Mouse (Mus musculus) urinary bladder, adult 2 months (tissue): Measurements from ENCODE around the gene Il1rl1. TPM values are rescaled to one million over a fixed set of nuclear protein-coding genes. Genes with fewer than 3 reads are reported as not detected.

Experiments
- DNase-seq: peaks from one replicate; pipeline ENCODE4 v3.0.0; 2022; ENCODE audit warnings: low spot score
- polyA plus RNA-seq: library from polyadenylated mRNA; depleted of rRNA; stranded (reverse); fragments of >200 nt; gene quantifications from 2 replicates; pipeline ENCODE4 v1.2.3, GENCODE M21; 2012

Gene Il1rl1
- polyA plus RNA-seq, 1 experiment: 1.8 TPM

GRCm38 (mm10) chr1:40437340-40437739 lies 8.0 kb downstream of the Il1rl1 start:
- no peak for DNase-seq

- no peak for DNase-seq
Observed at GRCm38 (mm10) chr1:40439504-40439903, 10.1 kb downstream of the Il1rl1 start.

GRCm38 (mm10) chr1:40444800-40445199 lies 15.4 kb downstream of the Il1rl1 start:
- DNase-seq: no peak

DNA sequence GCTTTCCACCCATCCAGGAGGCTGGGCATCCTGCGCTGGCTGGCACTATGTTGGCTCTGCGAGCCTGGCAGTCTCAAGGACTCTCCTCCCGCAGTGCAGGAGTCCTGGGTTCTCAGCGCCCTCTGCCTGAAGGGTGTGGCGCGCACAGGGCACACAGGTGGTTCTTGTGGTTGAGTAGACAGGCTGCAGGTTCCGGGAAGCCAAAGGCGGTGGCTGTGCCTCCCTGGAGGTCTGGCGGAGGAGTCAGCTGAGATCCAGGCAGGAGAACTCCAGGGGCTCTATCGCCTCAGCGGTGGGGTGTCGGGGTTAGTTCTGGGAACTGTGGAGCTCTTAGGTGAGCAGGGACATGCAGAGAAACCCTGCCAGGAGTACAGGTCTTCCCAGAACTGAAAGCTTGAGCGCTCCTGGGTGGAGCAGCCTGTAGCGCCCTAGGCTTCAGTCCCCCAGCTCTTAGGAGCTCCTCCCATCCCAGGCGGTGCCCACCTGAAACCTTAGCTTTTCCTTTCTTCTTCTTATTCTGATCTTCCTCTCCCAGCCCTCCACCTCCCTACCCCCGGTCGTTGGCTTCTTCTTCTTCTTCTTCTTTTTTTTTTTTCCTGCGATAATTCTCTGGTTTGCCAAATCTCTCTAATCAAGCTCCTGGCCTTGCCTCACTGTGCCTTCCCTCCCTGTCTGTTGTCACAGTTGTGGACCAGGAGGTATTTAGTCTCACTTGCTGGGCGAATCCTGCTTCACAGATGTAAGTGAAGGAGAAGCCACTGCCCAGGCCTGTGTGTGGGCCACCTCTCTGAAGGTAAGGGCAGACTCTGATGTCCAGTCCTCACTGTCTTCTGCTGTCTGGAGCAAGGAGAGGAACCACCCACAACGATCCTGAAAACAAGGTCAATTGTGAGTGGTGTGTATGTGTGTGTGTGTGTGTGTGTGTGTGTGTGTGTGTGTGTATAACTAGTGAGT lies 36.4 kb downstream of the Il1rl1 start, which contains the start of gene Il18r1:
Il18r1 (plus strand) TSS at position 76 of the 954 bp plus-strand sequence.
- DNase-seq: peak; percentile 51

DNA sequence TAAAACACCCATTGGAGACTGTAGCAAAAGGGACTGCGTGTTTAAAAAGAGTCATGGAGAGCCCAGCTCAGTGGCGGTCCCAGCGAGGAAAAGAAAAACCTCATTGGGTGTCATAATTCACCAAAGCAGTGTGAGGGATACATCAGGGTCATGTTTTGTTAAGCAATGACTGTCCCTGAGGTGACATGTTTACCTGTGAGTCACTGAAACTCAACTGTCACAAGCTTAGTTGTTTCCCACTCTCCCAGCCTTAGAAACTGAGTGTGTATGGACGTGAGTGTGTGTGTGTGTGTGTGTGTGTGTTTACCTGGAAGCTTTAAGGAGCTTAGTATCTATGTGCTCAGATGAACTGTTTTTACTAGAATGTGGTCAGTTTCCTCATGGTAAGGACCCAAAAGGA lies 37.9 kb downstream of the Il1rl1 start:
- no peak for DNase-seq

DNA sequence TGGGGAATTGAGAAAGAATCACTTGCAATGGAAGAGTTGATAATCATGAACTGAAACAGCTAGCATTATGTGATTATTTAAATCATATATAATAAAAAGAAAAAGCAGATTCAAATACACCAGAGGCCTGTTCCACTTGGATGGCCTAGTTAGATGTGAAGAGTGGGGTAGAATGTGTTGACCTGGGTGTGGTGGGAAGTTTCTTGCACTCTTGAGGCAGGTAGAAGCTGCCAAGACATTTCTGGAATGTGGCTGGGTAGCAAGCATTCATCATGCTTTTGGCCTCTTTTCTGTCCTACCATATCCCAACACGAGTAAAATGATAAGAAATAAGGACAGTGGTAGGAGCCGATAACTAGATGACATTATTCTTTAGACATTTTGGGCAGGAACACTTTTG lies 39.4 kb downstream of the Il1rl1 start:
- DNase-seq: no peak

DNA sequence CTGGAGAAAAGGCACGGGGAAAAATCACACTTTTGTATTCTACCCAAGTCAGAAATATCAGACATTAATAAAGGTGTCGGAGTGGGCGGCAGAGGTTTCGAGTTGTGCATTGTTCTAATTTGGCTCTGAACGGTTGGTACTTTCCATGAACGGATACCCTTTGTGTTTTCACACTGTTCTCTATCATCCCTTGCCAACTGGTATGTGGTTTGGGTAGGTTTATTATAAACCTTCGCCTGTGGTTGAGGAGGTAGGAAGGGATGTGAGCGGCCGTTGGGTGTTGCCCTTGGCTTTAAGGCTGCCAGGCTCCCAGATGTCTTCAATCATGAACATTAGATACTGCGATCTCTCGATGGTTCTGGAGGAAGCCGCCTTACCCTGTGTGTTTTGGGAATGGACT lies 40.5 kb downstream of the Il1rl1 start:
- no peak for DNase-seq

DNA sequence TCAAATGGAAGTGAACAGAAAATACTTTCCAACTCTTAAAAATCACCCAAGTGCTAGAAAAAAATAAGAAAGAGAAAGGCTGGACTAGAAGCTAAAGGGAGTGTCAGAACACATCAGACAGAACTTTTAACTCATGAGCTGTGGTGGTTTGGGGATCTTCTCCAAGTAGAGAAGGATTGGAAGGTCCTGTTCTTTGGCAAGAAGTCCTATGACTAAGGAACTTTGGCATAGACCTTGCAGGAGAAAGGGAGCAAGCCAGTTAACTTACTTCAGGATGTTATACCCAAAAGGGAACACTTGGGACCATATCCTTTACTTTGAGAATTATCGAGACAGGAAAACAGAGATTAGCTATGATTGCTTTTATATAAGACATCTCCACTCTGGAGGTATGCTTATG lies 43.0 kb downstream of the Il1rl1 start:
- no peak for DNase-seq

GRCm38 (mm10) chr1:40473640-40474039 lies 44.3 kb downstream of the Il1rl1 start:
- no peak for DNase-seq

DNA sequence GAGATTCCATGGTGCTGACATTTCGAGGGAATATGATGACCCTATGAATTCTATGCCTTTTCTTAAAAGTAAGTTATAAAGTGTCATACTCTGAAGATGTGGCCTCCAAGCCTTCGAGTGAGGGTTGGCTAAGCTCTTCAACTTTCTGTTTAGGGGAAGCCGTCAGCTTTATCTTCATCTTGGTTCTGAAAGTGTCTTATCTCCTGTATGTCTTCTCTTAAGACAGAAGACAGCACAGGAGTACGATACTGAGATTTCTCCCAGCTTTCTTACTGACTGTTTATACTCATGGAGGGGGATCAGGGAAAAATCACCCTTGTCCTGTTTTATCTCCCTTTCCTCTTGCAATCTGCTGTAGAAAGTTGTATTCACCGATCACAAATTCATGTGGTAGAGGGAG lies 45.0 kb downstream of the Il1rl1 start:
- no peak for DNase-seq

DNA sequence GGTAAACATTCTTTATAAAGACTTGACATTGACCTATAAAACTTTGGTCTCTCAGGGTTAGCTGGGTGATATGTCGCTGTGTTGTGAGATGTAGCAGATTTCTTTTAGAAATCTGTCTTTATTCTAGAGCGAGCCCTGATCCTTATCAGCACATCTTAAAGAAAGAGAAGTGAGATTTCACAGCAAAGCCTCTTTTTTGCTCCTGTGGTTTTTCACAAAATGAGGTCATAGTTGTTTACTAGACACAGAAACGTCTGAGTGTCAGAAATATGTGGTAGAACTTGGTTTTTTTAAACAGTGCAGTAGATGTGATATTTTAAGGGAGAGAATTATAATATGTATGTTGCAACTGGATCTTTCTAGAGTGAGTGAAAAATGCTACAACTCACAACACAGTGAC lies 46.3 kb downstream of the Il1rl1 start:
- DNase-seq: no peak

DNA sequence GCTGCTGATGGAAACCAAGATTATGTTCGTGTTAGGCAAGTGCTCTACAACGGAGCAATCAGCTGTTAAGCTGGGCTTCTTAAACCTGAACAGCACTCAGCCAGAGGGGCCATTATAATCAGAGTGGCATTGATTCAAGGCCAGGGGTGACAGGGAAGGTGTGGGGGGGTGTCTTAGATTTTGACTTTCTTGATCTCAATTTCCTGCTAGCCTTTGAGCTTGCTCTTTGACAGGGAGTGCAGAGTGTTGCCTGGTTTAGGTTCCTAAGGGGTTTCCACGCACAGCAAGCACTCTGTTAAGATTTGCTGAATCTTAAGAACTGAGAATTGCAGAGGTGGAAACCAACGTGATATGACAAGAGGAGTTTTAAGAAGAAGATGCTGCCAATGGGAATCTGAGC lies 47.4 kb downstream of the Il1rl1 start:
- DNase-seq: no peak

DNA sequence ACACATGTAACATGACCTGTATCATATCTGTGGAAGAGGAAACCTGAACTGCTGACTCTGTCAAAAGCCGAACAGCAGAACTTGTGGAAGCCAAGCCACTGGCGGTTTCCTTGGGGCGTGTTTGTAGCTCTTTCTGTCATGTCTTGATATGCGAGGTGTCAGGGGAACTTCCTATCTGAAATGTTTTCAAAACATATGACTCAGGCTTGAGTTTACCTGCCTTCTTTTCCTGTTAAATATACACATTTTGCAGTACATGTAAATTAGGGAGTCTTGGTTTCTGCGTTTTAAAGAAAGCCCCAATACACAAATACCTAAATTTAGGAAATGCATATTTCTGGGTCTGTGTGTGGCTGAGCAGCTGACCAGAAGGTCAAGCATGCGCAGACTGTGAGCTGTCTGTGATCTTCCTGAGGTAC lies 50.1 kb downstream of the Il1rl1 start:
- no peak for DNase-seq

- DNase-seq: no peak
Observed at GRCm38 (mm10) chr1:40494594-40494993, 65.2 kb downstream of the Il1rl1 start.

DNA sequence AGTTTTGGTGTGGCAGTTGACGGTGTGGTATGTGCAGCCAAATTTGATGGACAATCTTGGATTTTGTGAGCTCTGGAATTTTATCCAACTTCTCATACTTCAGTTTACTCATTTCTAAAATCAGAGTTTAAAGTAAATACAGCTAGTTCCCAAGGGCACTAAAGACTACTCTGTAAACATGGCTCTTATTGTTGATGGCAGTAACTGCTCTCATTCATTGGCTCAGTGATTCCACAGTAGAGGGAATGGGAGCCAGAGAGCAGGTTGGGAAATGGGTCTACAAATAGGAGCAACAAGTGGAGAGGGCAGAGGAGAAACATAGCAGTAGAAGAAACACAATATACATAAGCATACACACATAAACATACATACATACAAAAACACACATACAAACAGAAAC lies 70.3 kb downstream of the Il1rl1 start:
- no peak for DNase-seq

GRCm38 (mm10) chr1:40501126-40501525 lies 71.8 kb downstream of the Il1rl1 start:
- DNase-seq: no peak

- no peak for DNase-seq
Observed at GRCm38 (mm10) chr1:40501546-40502398, 72.4 kb downstream of the Il1rl1 start.

GRCm38 (mm10) chr1:40504548-40504947 lies 75.2 kb downstream of the Il1rl1 start:
- DNase-seq: no peak
